Mouse (Mus musculus): ENCODE data around the gene Ndufa4.
A peak's percentile ranks its signal among the peaks of the same experiment; 100 is the strongest.
"Not testable (repeated sequence)": the region's sequence is repeated elsewhere in the genome, so short reads cannot be mapped to it uniquely, and the experiment has no call there.

Gene Ndufa4

GRCm38 (mm10) chr6:11907269-11908032 lies at the start of gene Ndufa4, which contains the start of gene Phf14:
Gene Ndufa4 (minus strand): TSS chr6:11907497.
Gene Phf14 (plus strand): TSS chr6:11907809.
- peak; percentile 71 to 80 for DNase-seq (ENCODE audit: low spot score in 2 of 2)

GRCm38 (mm10) chr6:11948100-11948499 lies 40.8 kb upstream of the Ndufa4 start:
- DNase-seq (ENCODE audit: low spot score in 2 of 2) = no peak

- DNase-seq (ENCODE audit: low spot score in 2 of 2) = no peak
These were observed 34.8 kb upstream of the Ndufa4 start for GRCm38 (mm10) chr6:11942089-11942488.

GRCm38 (mm10) chr6:11940895-11941294 lies 33.6 kb upstream of the Ndufa4 start:
- DNase-seq (ENCODE audit: low spot score in 2 of 2) = no peak

GRCm38 (mm10) chr6:11933403-11933802 lies 26.1 kb upstream of the Ndufa4 start:
- no peak for DNase-seq (ENCODE audit: low spot score in 2 of 2)

- no peak for DNase-seq (ENCODE audit: low spot score in 2 of 2)
These were observed 20.2 kb upstream of the Ndufa4 start for GRCm38 (mm10) chr6:11927485-11927884.

GRCm38 (mm10) chr6:11926082-11926595 lies 18.8 kb upstream of the Ndufa4 start:
- DNase-seq (ENCODE audit: low spot score in 2 of 2) = peak; percentile 17 to 40

GRCm38 (mm10) chr6:11925496-11926041 lies 18.3 kb upstream of the Ndufa4 start:
- DNase-seq (ENCODE audit: low spot score in 2 of 2) = peak; percentile 86 to 90

GRCm38 (mm10) chr6:11908170-11908569 lies 873 bp upstream of the Ndufa4 start:
- peak in 1 of 2 experiments; percentile 3 for DNase-seq (ENCODE audit: low spot score in 2 of 2)

- DNase-seq (ENCODE audit: low spot score in 2 of 2) = no peak
These were observed 418 bp downstream of the Ndufa4 start for GRCm38 (mm10) chr6:11906890-11907268.

GRCm38 (mm10) chr6:11900809-11901310 lies 6.4 kb downstream of the Ndufa4 start:
- no peak for DNase-seq (ENCODE audit: low spot score in 2 of 2)

- not testable (repeated sequence) for DNase-seq (ENCODE audit: low spot score in 2 of 2)
These were observed 31.9 kb downstream of the Ndufa4 start for GRCm38 (mm10) chr6:11875364-11875763.
